Mouse (Mus musculus) gonadal fat pad, adult 2 months (tissue): Measurements from ENCODE around the gene Pla2g2c. TPM values are rescaled to one million over a fixed set of nuclear protein-coding genes. Genes with fewer than 3 reads are reported as not detected.

Source experiments
- DNase-seq: peaks from one replicate; pipeline ENCODE4 v3.0.0-alpha.2; 2012; ENCODE audit warnings: low read depth
- polyA plus RNA-seq: library from polyadenylated mRNA; depleted of rRNA; stranded (reverse); fragments of >200 nt; gene quantifications from 2 replicates; pipeline ENCODE4 v1.2.3, GENCODE M21; 2012; rRNA removed

Pla2g2c gene
- 0.63 and 0.85 TPM in 2 replicates for polyA plus RNA-seq

DNA sequence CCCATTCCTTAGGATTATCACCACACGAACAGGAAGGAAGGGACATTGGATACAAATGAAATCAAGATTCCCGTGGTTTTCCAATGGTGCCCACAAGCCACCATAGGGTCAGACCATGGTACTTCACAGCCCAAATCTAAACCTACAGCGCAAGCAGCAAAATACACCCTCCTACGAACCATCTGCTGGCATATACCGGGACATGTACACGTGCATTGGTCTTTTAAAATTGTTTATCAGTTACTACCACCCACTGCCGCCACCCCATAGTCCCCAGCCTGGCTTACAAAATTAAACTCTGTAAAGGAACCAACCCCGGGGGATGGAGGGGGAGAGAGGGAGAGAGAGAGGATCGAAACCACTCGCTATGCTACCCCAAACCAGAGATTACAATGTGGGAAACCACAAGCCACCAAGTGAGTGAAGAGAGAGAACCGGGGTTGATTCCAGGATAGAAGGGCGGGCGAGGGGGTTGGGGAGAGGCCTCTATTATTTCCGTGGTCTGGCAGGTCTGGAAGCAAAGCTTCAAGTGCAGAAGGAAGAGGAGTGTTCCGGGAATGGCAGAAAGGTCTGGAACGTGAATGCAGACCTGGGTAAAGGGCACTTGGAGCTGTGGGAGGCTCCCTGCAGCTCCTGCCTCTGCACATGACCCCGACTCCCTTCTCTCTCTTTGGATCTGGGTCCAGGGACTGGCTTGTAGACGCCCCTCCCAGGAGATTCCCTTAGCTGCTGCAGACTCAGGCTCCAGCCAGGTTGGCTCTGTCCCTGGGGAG lies at the start of gene Pla2g2c:
Pla2g2c (plus strand) TSS at position 439 of the 773 bp plus-strand sequence.
- DNase-seq: no peak

DNA sequence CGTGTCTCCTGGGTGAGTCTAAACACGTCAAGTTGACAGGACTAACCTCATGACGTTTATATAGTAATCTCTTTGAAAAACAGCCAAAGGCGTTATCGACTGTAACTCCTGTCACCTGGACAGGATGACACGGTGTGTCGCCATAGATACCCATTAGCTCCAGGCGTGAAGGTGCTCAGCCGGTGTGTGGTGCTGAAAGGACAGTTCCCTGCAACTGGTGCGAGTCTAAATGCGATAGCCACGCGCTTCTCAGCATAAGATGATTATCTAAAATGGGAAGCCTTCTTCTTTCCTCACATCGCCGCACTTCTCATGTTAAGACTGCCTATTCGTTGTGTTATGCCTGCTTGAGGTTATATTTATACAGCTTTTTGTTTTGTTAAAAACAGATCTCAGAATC lies 48.1 kb upstream of the Pla2g2c start:
- DNase-seq: no peak

DNA sequence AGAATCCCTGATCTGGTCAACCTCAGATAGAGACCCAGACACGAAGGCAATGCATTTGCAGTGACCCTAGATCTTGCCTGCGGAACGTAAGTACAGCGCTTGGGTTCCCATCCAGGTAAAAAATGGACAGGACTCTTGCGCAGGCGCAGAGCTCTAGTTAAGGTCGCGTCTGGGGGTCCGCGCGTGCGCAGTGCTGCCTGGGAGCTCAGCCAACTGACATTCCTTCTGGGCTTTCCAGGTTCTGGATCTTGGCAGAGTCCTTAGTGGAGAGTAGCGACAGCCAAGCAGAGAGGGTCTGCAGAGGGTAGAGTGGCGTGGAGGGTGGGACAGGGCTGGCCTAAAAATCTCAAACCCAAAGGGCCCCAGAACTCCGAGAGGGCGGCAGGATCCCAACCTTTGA lies 47.0 kb upstream of the Pla2g2c start:
- no peak for DNase-seq

DNA sequence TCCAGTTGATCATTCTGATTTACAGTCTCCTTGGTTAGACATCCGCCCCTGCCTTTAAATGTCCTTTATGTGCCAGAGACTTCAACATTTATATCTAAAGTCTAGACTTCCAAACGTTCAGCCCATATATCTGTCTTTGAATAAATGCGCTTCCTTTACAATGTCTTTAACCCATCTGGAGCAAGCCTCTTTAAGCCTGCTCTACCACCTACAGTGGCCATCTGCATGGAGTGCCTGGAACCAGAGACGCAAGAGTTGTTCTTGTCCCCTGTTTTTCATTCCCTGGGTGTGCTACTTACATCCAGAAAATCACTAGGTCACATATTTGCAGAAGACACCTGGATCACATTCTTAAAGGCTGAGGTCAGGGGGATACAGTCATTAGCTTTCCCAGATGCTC lies 44.5 kb upstream of the Pla2g2c start:
- DNase-seq: no peak

DNA sequence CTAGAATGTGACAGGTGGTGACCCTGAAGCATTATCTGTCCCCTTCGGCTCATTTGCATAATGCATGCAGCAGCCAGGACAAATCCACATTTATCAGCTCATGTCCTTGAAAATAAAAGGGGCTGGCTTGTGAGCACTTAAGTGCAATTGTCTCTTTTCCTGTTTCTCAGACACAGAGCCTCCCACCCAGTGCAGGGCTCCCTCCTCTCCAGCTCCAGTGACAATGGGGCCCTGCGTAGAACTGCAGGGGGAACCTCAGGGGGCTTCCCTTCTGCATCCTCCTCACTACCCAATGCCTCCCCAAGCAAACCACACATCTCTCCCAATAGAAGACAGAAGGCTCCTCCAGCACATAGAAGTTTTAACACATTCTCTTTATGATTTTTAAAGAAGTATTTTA lies 41.8 kb upstream of the Pla2g2c start:
- DNase-seq: no peak

DNA sequence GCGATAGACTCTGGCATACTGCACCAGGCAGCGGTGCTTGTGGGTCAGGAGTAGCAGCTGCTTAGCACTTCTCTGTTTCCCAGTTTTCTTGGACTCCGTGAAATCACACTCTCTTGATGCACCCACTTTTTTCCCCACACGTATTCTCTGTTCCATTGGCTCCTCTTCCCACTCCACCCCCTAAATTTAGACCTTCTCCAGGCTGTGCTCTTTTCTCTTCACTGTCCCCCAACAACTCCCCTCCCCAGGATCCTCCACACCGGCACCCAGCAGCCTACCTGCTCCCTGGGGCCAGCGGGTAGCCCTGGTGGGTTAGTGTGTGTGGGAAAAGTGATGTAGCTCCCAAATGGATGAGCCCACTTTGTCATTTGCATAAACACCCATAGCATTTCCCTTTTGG lies 38.8 kb upstream of the Pla2g2c start:
- no peak for DNase-seq

DNA sequence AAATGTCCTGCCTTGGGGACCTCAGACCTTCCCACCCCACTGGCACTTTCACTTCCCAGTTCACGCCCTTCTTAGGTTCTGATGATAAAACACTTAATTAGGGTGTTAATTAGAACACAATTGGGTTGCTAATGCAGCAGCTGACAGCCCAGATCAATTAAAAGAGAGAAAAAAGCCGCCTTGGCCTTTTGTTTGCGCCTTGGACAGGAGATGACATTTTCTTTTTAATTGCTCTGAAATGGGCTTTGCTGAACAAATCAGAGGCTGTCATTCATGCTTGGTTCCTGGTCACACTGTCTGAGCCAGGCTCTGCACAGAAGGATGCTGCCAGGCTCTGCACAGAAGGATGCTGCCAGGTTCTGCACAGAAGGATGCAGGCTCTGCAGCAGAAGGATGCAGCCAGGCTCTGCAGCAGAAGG lies 35.5 kb upstream of the Pla2g2c start:
- DNase-seq: no peak

DNA sequence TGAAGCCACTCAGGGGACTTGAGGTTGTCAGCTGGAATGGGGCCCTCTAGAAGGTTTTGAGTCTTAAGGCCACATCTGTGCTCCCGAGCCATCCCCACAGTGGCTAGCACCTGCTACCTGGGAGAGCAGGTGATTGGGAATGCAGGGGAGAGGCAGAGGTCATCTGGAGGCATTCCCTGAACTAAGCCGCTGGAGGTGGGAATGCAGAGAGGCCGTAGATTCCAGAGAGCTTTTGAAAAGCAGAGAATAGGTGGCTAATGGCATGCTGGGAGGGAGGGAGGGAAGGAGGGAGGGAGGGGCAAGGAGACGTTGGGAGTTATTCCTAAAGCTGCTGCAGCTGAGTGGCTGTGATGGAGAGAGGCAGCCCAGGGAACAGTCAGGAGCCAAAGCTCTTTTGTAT lies 34.0 kb upstream of the Pla2g2c start:
- DNase-seq: no peak

DNA sequence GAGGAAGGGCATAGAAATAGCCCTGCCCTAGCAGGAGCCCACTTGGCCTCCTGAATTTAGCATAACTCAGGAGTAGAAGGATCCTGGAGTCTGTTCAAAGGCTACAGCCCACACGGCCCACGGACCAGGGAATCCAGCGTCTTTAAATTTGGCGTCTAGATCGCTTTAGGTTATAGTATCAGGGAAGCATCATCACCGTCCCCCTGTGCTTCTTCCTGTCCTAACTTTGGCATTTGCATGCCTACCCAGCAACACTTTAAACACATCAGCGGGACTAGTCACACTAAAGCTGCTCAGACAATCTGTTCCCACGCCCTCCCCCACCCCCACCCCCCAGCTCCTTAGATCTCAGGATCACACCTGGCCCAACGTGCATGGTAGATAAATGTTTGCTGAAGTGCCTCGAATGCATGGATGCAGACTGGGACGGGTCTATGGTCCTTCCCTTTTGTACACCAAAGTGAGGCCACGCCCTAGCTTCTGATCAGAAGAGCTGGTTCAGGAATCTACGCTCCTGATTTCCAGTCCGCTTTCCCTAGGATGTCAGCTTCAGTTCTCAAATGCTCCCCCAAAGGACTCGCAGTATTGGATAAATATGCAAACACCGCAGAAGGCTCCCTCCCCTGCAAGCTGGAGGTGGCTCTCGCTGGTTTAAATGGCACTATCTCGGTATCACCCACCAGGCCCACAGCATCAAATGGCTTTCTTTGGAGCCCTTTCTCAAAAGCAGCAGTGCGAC lies 33.0 kb upstream of the Pla2g2c start:
- no peak for DNase-seq

DNA sequence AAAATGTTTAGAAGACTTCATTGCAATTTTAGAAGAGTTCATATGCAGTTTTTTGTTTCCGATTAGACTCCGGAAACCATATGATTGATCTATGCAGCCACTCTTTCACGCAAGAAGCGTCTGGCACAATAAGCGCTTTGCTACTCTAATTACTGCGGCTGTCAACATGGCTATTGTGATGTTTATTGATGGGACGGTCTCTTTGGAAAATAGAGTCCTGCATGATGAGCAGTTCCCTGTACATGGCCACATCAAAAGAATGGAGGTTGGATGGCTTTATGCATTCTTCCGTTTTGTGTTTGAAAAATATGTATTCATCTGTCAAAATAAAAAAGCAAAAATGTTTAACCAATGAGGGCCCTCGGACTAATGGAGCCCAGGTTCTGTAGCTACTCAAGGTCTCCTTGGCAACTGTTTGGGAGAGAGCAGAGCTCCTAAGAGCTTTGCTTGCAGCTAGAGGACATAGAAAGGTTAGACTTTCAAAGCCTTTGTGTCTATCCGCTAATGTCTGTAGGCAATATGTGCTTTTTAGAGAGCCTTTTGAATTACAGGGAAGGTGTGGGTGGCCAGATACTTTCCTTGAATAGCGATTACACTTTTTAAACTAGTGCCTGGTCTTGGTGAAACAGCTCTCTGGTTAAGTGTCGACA lies 31.4 kb upstream of the Pla2g2c start:
- DNase-seq: no peak

DNA sequence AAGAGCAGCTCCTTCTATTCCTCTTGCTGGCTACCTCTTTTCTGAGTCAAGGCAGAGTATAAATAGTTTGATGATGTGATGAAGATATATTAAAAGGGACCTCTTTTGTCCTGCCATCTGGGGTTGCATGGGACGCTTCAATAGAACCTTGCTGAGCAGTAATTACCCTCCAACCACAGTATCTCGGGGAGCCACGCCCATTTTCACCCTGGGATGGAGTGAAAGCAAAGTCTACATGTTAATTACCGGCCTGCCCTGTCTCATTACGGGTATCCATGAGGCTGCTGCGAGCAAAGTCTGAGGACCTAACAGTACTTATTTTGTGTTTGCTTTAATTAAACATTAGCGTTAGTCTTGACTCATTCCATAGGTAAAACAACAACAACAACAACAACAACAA lies 27.9 kb upstream of the Pla2g2c start:
- no peak for DNase-seq

DNA sequence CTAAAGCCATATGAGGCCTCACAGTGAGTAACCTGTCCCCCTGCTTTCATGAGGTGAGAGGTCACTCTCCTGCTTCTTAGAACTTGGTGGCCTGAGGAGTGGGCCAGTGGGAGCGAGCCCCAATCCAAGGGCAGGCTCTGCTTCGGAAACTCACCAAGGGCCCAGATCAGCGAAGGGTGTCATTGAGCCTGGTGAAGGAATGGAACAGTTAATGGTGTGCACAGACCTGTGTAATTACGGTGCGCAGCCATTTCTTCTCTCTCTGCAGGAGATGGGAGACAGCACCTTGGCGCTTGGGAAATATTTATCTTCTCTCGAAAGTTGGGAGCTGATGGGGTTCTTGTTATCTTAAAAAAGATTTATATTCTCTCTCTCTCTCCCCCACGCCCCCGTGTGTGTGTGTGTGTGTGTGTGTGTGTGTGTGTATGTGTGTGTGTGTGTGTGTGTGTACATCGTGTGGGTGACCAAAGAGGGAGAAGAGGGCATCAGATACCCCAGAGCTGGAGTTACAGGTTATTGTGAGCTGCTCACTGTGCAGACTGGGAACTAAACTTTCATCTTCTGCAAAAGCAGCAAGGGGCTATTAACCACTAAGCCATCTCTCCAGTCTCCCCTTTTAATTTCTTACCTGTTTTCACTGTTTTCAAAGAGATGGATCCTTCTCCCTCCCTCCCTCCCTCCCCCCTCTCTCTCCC lies 27.3 kb upstream of the Pla2g2c start:
- DNase-seq: no peak

DNA sequence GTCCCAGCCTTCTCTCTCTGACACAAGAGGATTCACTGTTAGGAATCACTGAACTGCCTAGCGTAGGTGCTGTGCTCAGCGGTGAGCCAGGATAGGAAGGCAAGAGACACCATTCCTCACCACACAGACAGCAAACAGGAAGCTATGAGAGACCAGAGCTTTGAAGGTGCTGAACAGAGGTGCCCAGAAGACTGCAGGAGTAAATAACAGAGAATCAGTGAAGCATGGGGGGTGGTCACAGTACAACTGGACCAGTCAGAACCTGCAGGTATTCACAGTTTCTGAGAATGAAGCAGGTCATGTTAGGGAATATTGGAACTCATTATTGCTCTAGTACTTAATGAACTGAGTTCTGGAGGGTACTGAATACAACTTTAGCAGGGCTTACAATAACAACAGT lies 26.3 kb upstream of the Pla2g2c start:
- no peak for DNase-seq

DNA sequence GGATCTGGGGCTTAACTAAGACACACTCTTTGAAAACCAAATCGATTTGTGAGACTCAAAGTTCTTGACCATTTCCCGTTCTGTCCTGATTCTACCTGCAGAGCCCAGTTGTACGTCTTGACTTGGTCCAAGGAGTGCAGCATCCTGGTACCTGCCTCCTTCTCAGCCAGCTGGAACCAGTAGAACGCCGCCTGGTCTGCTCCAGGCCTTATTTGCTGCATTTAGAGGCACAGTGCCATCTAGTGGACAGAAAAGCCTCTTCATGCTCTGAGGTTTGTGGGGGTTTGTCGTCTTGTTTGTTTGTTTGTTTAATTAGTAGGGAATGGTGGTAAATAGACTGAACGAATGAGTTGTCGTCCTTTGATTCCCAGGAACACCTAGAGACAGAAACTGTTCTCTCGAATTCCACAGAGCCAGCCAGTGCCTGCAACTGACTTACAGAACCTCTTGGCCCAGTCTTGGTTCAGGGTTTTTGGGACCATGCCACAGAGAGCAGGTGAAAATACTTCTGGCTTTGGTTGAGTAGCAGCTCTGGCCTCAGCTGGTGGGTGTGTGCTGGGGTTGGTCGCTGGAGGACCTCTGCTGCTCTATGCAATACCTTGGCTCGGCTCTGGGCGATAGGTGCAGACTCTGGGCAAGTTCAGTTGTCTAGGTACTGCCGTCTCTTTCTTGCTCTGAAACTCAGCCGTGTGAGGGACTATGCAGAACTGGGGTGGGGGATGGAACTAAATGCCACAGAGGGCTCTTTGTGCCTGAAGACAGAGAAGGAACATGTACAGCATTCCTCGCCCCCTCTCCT lies 24.2 kb upstream of the Pla2g2c start:
- DNase-seq: no peak

DNA sequence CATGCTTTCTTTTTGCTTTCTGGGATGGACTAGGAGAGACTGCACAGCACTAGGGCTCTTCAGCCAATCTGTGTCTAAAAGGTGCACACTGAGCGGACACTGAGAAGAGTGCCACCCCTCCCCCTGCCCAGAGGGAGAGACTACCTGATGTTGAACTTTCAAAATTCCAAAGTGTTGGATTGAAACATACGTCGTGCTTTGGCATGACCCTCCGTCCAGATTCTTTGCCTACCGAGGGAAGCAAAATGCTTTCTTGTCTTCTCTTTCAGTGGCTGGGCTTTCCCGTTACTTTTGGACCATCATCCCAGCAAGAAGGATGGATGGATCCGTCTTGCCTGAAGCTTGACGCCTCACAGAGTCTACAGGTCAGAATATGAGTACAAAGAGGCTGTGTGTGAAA lies 23.5 kb upstream of the Pla2g2c start:
- no peak for DNase-seq

DNA sequence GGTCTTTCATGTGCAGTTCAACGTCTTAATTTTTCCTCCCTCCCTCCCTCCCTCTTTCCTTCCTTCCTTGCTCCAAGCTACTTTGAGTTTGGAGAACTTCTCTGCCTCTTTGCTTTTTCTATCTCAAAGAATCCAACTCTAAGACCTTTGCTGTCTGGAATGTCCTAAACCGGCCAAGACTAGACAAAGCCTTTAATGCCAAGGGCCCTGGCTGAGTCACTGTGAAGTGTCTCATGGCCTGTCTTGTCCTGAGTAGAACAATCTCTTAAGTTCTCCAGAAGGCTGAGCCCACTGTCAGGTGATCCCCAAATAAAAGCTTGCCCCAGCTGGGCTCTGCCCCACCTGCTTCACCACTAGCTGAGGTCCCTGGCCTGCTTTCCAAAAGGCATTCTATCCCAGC lies 22.6 kb upstream of the Pla2g2c start:
- DNase-seq: no peak

DNA sequence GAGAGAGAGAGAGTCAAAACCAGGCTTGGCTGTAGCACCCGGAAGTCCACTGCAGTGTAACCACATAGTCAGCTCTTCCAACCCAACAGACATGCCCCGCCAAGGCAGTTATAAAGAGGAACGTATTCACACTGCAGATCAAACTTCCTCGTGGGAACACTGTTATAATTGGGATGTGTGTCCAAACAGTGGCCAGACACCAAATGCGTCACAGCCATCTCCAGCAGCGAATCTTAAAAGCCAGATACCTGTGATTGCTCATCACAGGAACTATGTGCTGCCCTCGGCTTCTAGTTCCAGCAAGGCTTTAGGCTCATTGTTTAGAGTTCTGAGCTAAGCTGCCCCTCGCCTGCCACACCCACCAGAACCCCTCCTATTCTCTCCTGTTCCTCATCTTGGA lies 22.1 kb upstream of the Pla2g2c start:
- DNase-seq: no peak

DNA sequence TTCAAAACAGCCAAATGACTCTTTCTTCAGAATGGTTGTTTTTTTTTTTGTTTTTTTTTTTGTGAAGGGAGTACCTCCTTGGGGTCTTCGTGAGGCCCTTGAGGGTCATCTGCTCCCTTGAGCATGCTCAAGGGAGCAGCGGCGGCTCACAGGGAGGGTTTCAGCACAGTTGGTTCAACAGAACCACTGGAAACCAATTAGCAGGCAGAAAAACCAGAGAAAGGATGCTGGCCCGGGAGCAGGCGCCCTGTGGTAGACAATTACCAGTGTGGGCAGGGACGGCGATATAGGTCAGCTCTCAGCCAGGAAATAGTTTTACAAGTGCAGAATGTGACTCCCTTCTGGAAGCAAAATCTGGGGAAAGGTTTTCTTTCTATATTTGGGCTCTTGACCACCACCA lies 21.0 kb upstream of the Pla2g2c start:
- no peak for DNase-seq

DNA sequence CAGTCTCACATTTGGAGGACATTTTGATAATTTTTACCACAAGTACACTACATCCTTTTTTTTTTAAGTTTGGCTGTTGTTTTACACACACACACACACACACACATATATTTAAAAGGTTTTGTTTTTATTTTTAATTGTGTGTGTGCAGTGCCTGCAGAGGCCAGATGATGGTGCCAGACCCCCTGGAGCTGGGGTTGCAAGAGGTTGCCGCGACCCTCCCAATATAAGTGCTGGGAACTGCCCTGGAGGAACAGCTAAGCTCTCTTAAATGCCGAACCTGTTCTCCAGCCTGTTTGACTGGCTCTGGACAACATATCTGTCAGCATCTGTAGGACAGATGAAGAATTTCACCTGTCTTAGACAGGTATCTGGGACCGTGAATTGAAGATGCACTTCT lies 20.4 kb upstream of the Pla2g2c start:
- no peak for DNase-seq

DNA sequence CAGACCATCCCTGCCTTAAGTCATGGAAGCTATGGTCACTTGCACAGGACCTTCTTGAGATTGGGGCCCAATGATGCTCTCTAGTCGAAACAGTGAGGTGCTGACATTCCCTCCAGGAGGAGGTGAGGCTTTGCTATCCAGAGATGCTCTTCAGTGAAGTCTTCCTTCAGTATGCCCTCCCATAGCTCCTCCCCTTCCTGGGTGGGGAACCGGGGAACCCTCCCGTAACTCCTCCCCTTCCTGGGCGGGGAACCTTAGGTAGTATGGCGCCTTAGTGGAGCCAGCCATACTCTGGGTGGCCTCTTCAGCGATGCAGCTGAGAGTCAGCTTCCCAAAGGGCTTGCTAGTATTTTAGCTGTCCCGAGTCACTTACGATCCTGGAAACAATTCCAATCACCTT lies 18.0 kb upstream of the Pla2g2c start:
- no peak for DNase-seq

DNA sequence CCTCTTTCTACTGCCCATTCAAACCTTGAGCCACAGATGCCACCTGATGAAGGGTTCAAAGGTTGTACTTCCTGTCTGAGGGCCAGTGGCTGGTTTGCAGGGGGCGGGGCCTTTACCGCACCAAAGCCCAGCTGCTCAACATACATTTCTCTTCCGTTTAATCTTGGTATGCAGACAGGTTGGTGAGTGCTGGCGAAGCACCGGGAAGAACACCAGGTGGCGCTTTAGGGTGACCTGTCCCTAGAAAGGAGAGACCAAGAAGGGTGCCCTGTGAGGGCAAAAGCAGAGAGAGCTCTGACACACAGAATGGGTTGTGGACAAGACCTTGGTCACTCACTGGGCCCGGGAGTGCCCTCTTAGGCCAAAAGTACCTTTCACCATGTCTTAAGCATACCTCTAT lies 16.0 kb upstream of the Pla2g2c start:
- no peak for DNase-seq

DNA sequence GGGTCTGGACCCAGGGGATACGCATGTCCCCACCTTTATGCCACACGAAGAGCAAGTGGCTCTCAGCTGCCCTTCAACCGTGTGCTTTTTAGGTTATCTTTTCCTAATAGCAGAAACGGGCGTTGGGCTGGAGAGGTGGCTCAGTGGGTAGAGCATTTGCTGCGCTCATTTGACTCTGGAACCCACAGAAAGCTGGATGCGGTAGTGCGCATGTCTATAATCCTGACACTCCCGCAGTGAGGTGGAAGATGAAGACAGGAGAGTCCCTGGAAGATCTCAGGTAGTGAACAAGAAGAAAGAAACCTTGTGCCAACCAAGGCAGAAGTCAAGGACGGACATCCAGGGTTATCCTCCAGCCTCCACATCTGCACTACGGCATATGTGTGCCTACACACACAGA lies 15.3 kb upstream of the Pla2g2c start:
- DNase-seq: no peak
